Mouse (Mus musculus): ENCODE results near the gene Mmaa.

DNA sequence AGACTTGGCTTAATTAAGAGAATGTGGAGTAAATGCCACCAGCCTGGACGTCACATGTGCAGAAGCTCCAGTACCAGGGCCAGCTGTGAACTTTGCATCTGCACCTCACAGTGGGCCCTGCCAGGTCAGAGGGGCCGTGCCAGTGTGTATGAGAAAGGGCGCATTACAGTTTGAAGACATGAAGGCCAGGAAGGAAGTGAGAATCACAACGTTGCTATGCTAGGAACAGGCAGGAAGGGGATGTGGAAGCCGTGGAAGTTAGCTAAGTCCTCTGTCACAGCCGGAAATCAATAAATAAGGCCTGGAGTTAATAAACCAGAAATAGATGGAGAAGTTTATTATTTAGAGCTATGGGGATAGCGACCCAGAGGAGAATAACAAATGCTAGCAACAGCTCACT is 28.4 kb upstream of the Mmaa start:
- no peak for TF ChIP-seq POLR2A (IDR thresholded peaks at IDR 0.05; ENCODE audit: borderline replicate concordance, extremely low read depth, low read depth, low read length)
- no peak for TF ChIP-seq CTCF (IDR thresholded peaks at IDR 0.05; ENCODE audit: insufficient read depth, low read length)
